Mouse (Mus musculus) neural tube, embryonic 12.5 days (tissue): Measurements from ENCODE around the gene Akap2. TPM values are rescaled to one million over a fixed set of nuclear protein-coding genes. Genes with fewer than 3 reads are reported as not detected.

Source experiments
- ATAC-seq: fragments of 200-750 bp; cut with Nextera tagmentation; 2 replicates; pipeline ENCODE4 v1.8.0; 2017; ENCODE audit warnings: low read depth, mild to moderate bottlenecking, moderate TSS enrichment, moderate library complexity; ENCODE audit not compliant: low FRiP score
- H3K27ac ChIP-seq: fragments of 300-500 bp; sonication (generic); 2 replicates; pipeline ENCODE4 v1.5.1; 2016
- H3K27me3 ChIP-seq: fragments of 300-500 bp; sonication (generic); replicated peaks from 2 replicates; pipeline ENCODE4 v1.6.1; 2016; ENCODE audit warnings: mild to moderate bottlenecking
- H3K36me3 ChIP-seq: fragments of 300-500 bp; sonication (generic); 2 replicates; pipeline ENCODE4 v1.6.1; 2016; ENCODE audit warnings: mild to moderate bottlenecking
- H3K4me1 ChIP-seq: fragments of 300-500 bp; sonication (generic); 2 replicates; pipeline ENCODE4 v1.6.1; 2016
- H3K4me2 ChIP-seq: fragments of 300-500 bp; sonication (generic); replicated peaks from 2 replicates; pipeline ENCODE4 v1.6.1; 2016; ENCODE audit warnings: mild to moderate bottlenecking
- H3K4me3 ChIP-seq: fragments of 300-500 bp; sonication (generic); 2 replicates; pipeline ENCODE4 v1.5.1; 2016
- H3K9ac ChIP-seq: fragments of 300-500 bp; sonication (generic); 2 replicates; pipeline ENCODE4 v1.6.1; 2016; ENCODE audit warnings: mild to moderate bottlenecking
- H3K9me3 ChIP-seq: fragments of 300-500 bp; sonication (generic); 2 replicates; pipeline ENCODE4 v1.6.1; 2016; ENCODE audit warnings: mild to moderate bottlenecking
- WGBS: fragments of 180-500 bp; shearing (Covaris S2); methylation state at CpG from one replicate; pipeline ENCODE4 v1.1.7; 2016; 5-methylcytosine and 5-hydroxymethylcytosine counted together
- polyA plus RNA-seq: library from polyadenylated mRNA; unstranded; fragments of >200 nt; fragmentation: Nextera tagmentation; extraction: Ambion mirVana; gene quantifications from 2 replicates; pipeline ENCODE4 v1.2.1, GENCODE M21; 2016

Gene Akap2
- polyA plus RNA-seq, 1 experiment from 2014 or later: 28.9 TPM

GRCm38 (mm10) chr4:57847676-57848075 is 130.2 kb downstream of the Akap2 start:
- Histone ChIP-seq H3K4me2 (peak overlapping the region; percentile 53), H3K36me3 (peaks cover 9% of the 10 kb centered on the region; the same call in 1 of the 2 replicates), H3K27me3 (no peaks in the 10 kb centered on the region), H3K4me1 (peaks cover 41% of the 10 kb centered on the region), H3K9me3 (no peaks in the 10 kb centered on the region), H3K9ac (no peak overlapping the region), H3K4me3 (no peak overlapping the region), H3K27ac (no peak overlapping the region)
- ATAC-seq: no peak
- 87% methylated on average over 3 of the region's 3 CpGs for WGBS

- Histone ChIP-seq H3K4me1 (peaks cover 39% of the 10 kb centered on the region), H3K27me3 (no peaks in the 10 kb centered on the region), H3K4me2 (no peak overlapping the region), H3K4me3 (no peak overlapping the region), H3K9me3 (no peaks in the 10 kb centered on the region), H3K9ac (no peak overlapping the region), H3K36me3 (peaks cover 12% of the 10 kb centered on the region), H3K27ac (no peak overlapping the region)
- no peak for ATAC-seq
- WGBS: 83% methylated on average over 6 of the region's 6 CpGs
These were observed 132.0 kb downstream of the Akap2 start for GRCm38 (mm10) chr4:57849465-57849864.

GRCm38 (mm10) chr4:57851731-57852130 is 134.3 kb downstream of the Akap2 start:
- no peaks in the 10 kb centered on the region for H3K9me3 ChIP-seq
- H3K27me3 ChIP-seq: no peaks in the 10 kb centered on the region
- peaks cover 35% of the 10 kb centered on the region for H3K36me3 ChIP-seq
- ATAC-seq: no peak
- 83% methylated on average over 1 of the region's 1 CpGs for WGBS
- no peak overlapping the region for H3K4me3 ChIP-seq
- H3K9ac ChIP-seq: no peak overlapping the region
- no peak overlapping the region for H3K4me2 ChIP-seq
- H3K27ac ChIP-seq: no peak overlapping the region
- H3K4me1 ChIP-seq: peaks cover 17% of the 10 kb centered on the region

- WGBS: 43% methylated on average over 9 of the region's 9 CpGs
These were observed 135.1 kb downstream of the Akap2 start for GRCm38 (mm10) chr4:57852461-57853040.

GRCm38 (mm10) chr4:57854181-57854580 is 136.7 kb downstream of the Akap2 start:
- no peaks in the 10 kb centered on the region for H3K27me3 ChIP-seq
- H3K9me3 ChIP-seq: no peaks in the 10 kb centered on the region
- no peak overlapping the region for H3K27ac ChIP-seq
- H3K9ac ChIP-seq: no peak overlapping the region
- H3K4me1 ChIP-seq: peaks cover 6% of the 10 kb centered on the region; the same call in 1 of the 2 replicates
- ATAC-seq: no peak
- 92% methylated on average over 6 of the region's 6 CpGs for WGBS
- peaks cover 51% of the 10 kb centered on the region for H3K36me3 ChIP-seq
- H3K4me2 ChIP-seq: no peak overlapping the region
- no peak overlapping the region for H3K4me3 ChIP-seq

More at GRCm38 (mm10) chr4:57852461-57853040, 135.1 kb downstream of the Akap2 start:
- H3K27ac ChIP-seq: no peak overlapping the region
- no peaks in the 10 kb centered on the region for H3K9me3 ChIP-seq
- peaks cover 43% of the 10 kb centered on the region for H3K36me3 ChIP-seq
- no peak overlapping the region for H3K4me3 ChIP-seq
- H3K27me3 ChIP-seq: no peaks in the 10 kb centered on the region
- H3K4me1 ChIP-seq: peaks cover 9% of the 10 kb centered on the region
- H3K9ac ChIP-seq: no peak overlapping the region
- ATAC-seq: no peak
- no peak overlapping the region for H3K4me2 ChIP-seq

GRCm38 (mm10) chr4:57855281-57855941 is 138.0 kb downstream of the Akap2 start:
- peaks cover 6% of the 10 kb centered on the region; the same call in 1 of the 2 replicates for H3K4me1 ChIP-seq
- no peak overlapping the region for H3K9ac ChIP-seq
- H3K4me3 ChIP-seq: no peak overlapping the region
- H3K27ac ChIP-seq: no peak overlapping the region
- 91% methylated on average over 18 of the region's 18 CpGs for WGBS
- no peaks in the 10 kb centered on the region for H3K9me3 ChIP-seq
- no peak for ATAC-seq
- peaks cover 47% of the 10 kb centered on the region for H3K36me3 ChIP-seq
- H3K4me2 ChIP-seq: no peak overlapping the region
- H3K27me3 ChIP-seq: no peaks in the 10 kb centered on the region

GRCm38 (mm10) chr4:57856673-57857072 is 139.2 kb downstream of the Akap2 start:
- Histone ChIP-seq H3K9ac (no peak overlapping the region), H3K36me3 (peaks cover 42% of the 10 kb centered on the region), H3K9me3 (no peaks in the 10 kb centered on the region), H3K27me3 (no peaks in the 10 kb centered on the region), H3K4me2 (no peak overlapping the region), H3K4me1 (peaks cover 2% of the 10 kb centered on the region; the same call in 1 of the 2 replicates), H3K27ac (no peak overlapping the region), H3K4me3 (no peak overlapping the region)
- over 99% methylated on average over 10 of the region's 10 CpGs for WGBS
- no peak for ATAC-seq

- H3K4me3 ChIP-seq: no peak overlapping the region
- H3K27me3 ChIP-seq: no peaks in the 10 kb centered on the region
- H3K4me2 ChIP-seq: no peak overlapping the region
- no peaks in the 10 kb centered on the region for H3K4me1 ChIP-seq
- no peak overlapping the region for H3K27ac ChIP-seq
- ATAC-seq: no peak
- peaks cover 31% of the 10 kb centered on the region for H3K36me3 ChIP-seq
- WGBS: 89% methylated on average over 6 of the region's 6 CpGs
- H3K9ac ChIP-seq: no peak overlapping the region
- H3K9me3 ChIP-seq: no peaks in the 10 kb centered on the region
These were observed 142.8 kb downstream of the Akap2 start for GRCm38 (mm10) chr4:57860204-57860611.

GRCm38 (mm10) chr4:57861166-57861565 is 143.7 kb downstream of the Akap2 start:
- WGBS: 82% methylated on average over 6 of the region's 6 CpGs
- Histone ChIP-seq H3K27ac (no peak overlapping the region), H3K4me3 (no peak overlapping the region), H3K4me1 (no peaks in the 10 kb centered on the region), H3K9me3 (no peaks in the 10 kb centered on the region), H3K9ac (no peak overlapping the region), H3K27me3 (no peaks in the 10 kb centered on the region), H3K36me3 (peaks cover 22% of the 10 kb centered on the region), H3K4me2 (no peak overlapping the region)
- ATAC-seq: no peak

GRCm38 (mm10) chr4:57861856-57862255 is 144.4 kb downstream of the Akap2 start:
- Histone ChIP-seq H3K4me2 (no peak overlapping the region), H3K27ac (no peak overlapping the region), H3K4me1 (peaks cover 2% of the 10 kb centered on the region; the same call in 1 of the 2 replicates), H3K9me3 (no peaks in the 10 kb centered on the region), H3K36me3 (peaks cover 15% of the 10 kb centered on the region), H3K9ac (no peak overlapping the region), H3K4me3 (no peak overlapping the region), H3K27me3 (no peaks in the 10 kb centered on the region)
- ATAC-seq: no peak
- WGBS: 82% methylated on average over 8 of the region's 8 CpGs

GRCm38 (mm10) chr4:57862269-57862986 is 145.0 kb downstream of the Akap2 start:
- peaks cover 6% of the 10 kb centered on the region for H3K4me1 ChIP-seq
- H3K27me3 ChIP-seq: no peaks in the 10 kb centered on the region
- H3K9ac ChIP-seq: no peak overlapping the region
- peaks cover 9% of the 10 kb centered on the region for H3K36me3 ChIP-seq
- H3K4me3 ChIP-seq: no peak overlapping the region
- no peak for ATAC-seq
- WGBS: 63% methylated on average over 9 of the region's 9 CpGs
- no peak overlapping the region for H3K4me2 ChIP-seq
- H3K27ac ChIP-seq: no peak overlapping the region
- H3K9me3 ChIP-seq: no peaks in the 10 kb centered on the region

GRCm38 (mm10) chr4:57866088-57866487 is 148.6 kb downstream of the Akap2 start:
- no peak overlapping the region for H3K4me3 ChIP-seq
- no peaks in the 10 kb centered on the region for H3K9me3 ChIP-seq
- peaks cover 9% of the 10 kb centered on the region for H3K4me1 ChIP-seq
- H3K27ac ChIP-seq: no peak overlapping the region
- H3K9ac ChIP-seq: no peak overlapping the region
- no peaks in the 10 kb centered on the region for H3K36me3 ChIP-seq
- no peaks in the 10 kb centered on the region for H3K27me3 ChIP-seq
- 38% methylated on average over 2 of the region's 2 CpGs for WGBS
- H3K4me2 ChIP-seq: no peak overlapping the region
- ATAC-seq: no peak
